Mouse (Mus musculus) erythroblast, adult 5-6 weeks (primary cell): ENCODE results near the gene Uchl5. TPM values are rescaled to one million over a fixed set of nuclear protein-coding genes. Genes with fewer than 3 reads are reported as not detected.
A peak's percentile ranks its signal among the peaks of the same experiment; 100 is the strongest.

Source experiments
- ATAC-seq: replicated peaks from 2 replicates; pipeline ENCODE4 v1.8.0; 2016; ENCODE audit warnings: moderate number of reproducible peaks, mild to moderate bottlenecking, moderate TSS enrichment, inconsistent platforms; ENCODE audit not compliant: poor library complexity, low FRiP score, severe bottlenecking
- total RNA-seq, 2 experiments: library from RNA; stranded (forward) in 1 of 2; stranded (reverse) in 1 of 2; fragments of 150-400 nt in 1 of 2; fragments of 200-764, 138-1000 nt in 1 of 2; gene quantifications; 2 replicates each; pipeline versions ENCODE4 v1.2.3 to v1.2.4; 2015 to 2017; ENCODE audit warnings: low replicate concordance in 2 of 2

Gene Uchl5
- total RNA-seq, 2 experiments from 2014 or later: 26.7 to 33.1 TPM

GRCm38 (mm10) chr1:143777558-143778218, 616 bp downstream of the Uchl5 start:
- ATAC-seq: peak; percentile 71

GRCm38 (mm10) chr1:143788584-143789227, 11.6 kb downstream of the Uchl5 start:
- ATAC-seq: peak; percentile 89

- peak; percentile 69; the same call in 1 of the 2 replicates for ATAC-seq
Measured at GRCm38 (mm10) chr1:143803537-143803936, 26.5 kb downstream of the Uchl5 start.

- no peak for ATAC-seq
Measured at GRCm38 (mm10) chr1:143809062-143809461, 32.0 kb downstream of the Uchl5 start.

- ATAC-seq: peak; percentile 92
Measured at GRCm38 (mm10) chr1:143813676-143814360, 36.7 kb downstream of the Uchl5 start.

- no peak for ATAC-seq
Measured at GRCm38 (mm10) chr1:143820096-143820877, 43.2 kb downstream of the Uchl5 start.

- ATAC-seq: no peak
Measured at GRCm38 (mm10) chr1:143822677-143823076, 45.6 kb downstream of the Uchl5 start.

- ATAC-seq: no peak
Measured at GRCm38 (mm10) chr1:143830713-143831112, 53.6 kb downstream of the Uchl5 start.

- ATAC-seq: no peak
Measured at GRCm38 (mm10) chr1:143836363-143837182, 59.5 kb downstream of the Uchl5 start.

GRCm38 (mm10) chr1:143837681-143838080, 60.6 kb downstream of the Uchl5 start:
- ATAC-seq: no peak

- no peak for ATAC-seq
Measured at GRCm38 (mm10) chr1:143838896-143839410, 61.9 kb downstream of the Uchl5 start.

- no peak for ATAC-seq
Measured at GRCm38 (mm10) chr1:143852329-143852728, 75.3 kb downstream of the Uchl5 start.

- no peak for ATAC-seq
Measured at GRCm38 (mm10) chr1:143852779-143853358, 75.8 kb downstream of the Uchl5 start.

- ATAC-seq: no peak
Measured at GRCm38 (mm10) chr1:143853691-143854115, 76.6 kb downstream of the Uchl5 start.

GRCm38 (mm10) chr1:143855706-143856105, 78.6 kb downstream of the Uchl5 start:
- no peak for ATAC-seq
